Mouse (Mus musculus) spleen, adult 10 weeks (tissue): Measurements from ENCODE around the gene Dync2li1. TPM values are rescaled to one million over a fixed set of nuclear protein-coding genes. Genes with fewer than 3 reads are reported as not detected.

Experiments used
- polyA plus RNA-seq: library from polyadenylated mRNA; stranded (reverse); fragments of 350-450 nt; fragmentation: Illumina TruSeq; extraction: RNeasy Lipid Tissue Mini Kit (QIAGEN cat#74804); gene quantifications from one replicate; pipeline ENCODE4 v1.2.3, GENCODE M21; 2015; ENCODE audit warnings: low replicate concordance; ENCODE audit not compliant: insufficient read depth

Dync2li1 gene
- 6.6 TPM for polyA plus RNA-seq

GRCm38 (mm10) chr17:84626276-84626856 lies at the start of gene Dync2li1:
Dync2li1 (plus strand) TSS chr17:84626496.

GRCm38 (mm10) chr17:84675951-84676366 lies 49.7 kb downstream of the Dync2li1 start, which contains the start of gene Abcg8:
Abcg8 (plus strand) TSS chr17:84676302.

GRCm38 (mm10) chr17:84682734-84683717 lies 56.7 kb downstream of the Dync2li1 start, which contains the start of gene Abcg5:
Abcg5 (minus strand) TSS chr17:84683011.

Other genes starting within 250 kb of the Dync2li1 start
- 22.7 TPM for gene Thada, start 160.3 kb upstream of the Dync2li1 start, polyA plus RNA-seq
- 6.8 TPM for gene Plekhh2, start 114.6 kb upstream of the Dync2li1 start, polyA plus RNA-seq
- not detected for gene Abcg8, start 49.8 kb downstream of the Dync2li1 start, polyA plus RNA-seq
- gene Abcg5, start 56.5 kb downstream of the Dync2li1 start, polyA plus RNA-seq, result not detected
- gene Lrpprc, start 164.3 kb downstream of the Dync2li1 start, polyA plus RNA-seq, result 38.3 TPM